Mouse (Mus musculus) induced T-regulatory cell, adult 2 months (primary cell): ENCODE data around the gene Gdf11.

Source experiments
- DNase-seq: peaks from one replicate; pipeline ENCODE4 v3.0.0-alpha.2; 2012; ENCODE audit warnings: low read depth

Gdf11 gene

GRCm38 (mm10) chr10:128892246-128892645 lies 728 bp upstream of the Gdf11 start:
- DNase-seq, result peak; percentile 60

GRCm38 (mm10) chr10:128890383-128891295 lies 879 bp downstream of the Gdf11 start:
- peak; percentile 64 for DNase-seq

GRCm38 (mm10) chr10:128889846-128890245 lies 1.7 kb downstream of the Gdf11 start:
- no peak for DNase-seq

GRCm38 (mm10) chr10:128888941-128889827 lies 2.3 kb downstream of the Gdf11 start:
- peak; percentile 22 for DNase-seq

- DNase-seq, result no peak
Observed at GRCm38 (mm10) chr10:128882067-128882466, 9.5 kb downstream of the Gdf11 start.

- no peak for DNase-seq
Observed at GRCm38 (mm10) chr10:128878811-128879210, 12.7 kb downstream of the Gdf11 start.

- no peak for DNase-seq
Observed at GRCm38 (mm10) chr10:128878291-128878690, 13.2 kb downstream of the Gdf11 start.

GRCm38 (mm10) chr10:128870341-128870740 lies 21.2 kb downstream of the Gdf11 start:
- DNase-seq, result no peak

- peak; percentile 60 for DNase-seq
Observed at GRCm38 (mm10) chr10:128866518-128866917, 25.0 kb downstream of the Gdf11 start.

GRCm38 (mm10) chr10:128866042-128866441 lies 25.5 kb downstream of the Gdf11 start:
- peak; percentile 35 for DNase-seq

- DNase-seq, result no peak
Observed at GRCm38 (mm10) chr10:128861176-128861575, 30.3 kb downstream of the Gdf11 start.

- DNase-seq, result no peak
Observed at GRCm38 (mm10) chr10:128850339-128850738, 41.2 kb downstream of the Gdf11 start.

- no peak for DNase-seq
Observed at GRCm38 (mm10) chr10:128848426-128848825, 43.1 kb downstream of the Gdf11 start.

- no peak for DNase-seq
Observed at GRCm38 (mm10) chr10:128846664-128847063, 44.9 kb downstream of the Gdf11 start.

- DNase-seq, result peak; percentile 57
Observed at GRCm38 (mm10) chr10:128845516-128845915, 46.0 kb downstream of the Gdf11 start.

- DNase-seq, result no peak
Observed at GRCm38 (mm10) chr10:128843260-128843659, 48.3 kb downstream of the Gdf11 start.

GRCm38 (mm10) chr10:128840612-128841011 lies 50.9 kb downstream of the Gdf11 start:
- no peak for DNase-seq

- DNase-seq, result no peak
Observed at GRCm38 (mm10) chr10:128839434-128839833, 52.1 kb downstream of the Gdf11 start.

- peak; percentile 18 for DNase-seq
Observed at GRCm38 (mm10) chr10:128837400-128837799, 54.1 kb downstream of the Gdf11 start.
